In the genomic region with DNA sequence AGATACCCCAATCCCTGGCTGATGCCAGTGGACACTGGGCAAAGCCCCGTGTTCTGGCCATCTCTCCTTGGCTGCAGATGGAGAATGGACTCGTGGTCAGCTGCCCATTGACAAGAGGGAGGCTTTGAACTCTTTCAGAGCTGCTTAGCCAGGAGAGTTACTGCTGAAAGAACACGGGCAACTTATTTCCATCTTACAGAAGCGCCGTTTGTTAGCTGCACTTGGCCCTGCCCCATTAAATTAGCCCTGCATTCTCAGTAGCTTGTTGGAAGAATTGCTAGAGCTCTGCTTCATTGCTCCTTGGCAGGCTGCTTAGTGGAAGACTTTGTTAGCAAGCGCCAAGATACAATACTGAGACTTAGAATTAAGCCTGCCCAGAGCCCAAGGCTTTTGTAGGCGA, we compare ENCODE assay signal across 14 mouse cellular contexts.
DNase-seq lines count a peak whose midpoint lies in the region; ATAC-seq and TF ChIP-seq lines count a peak whose summit lies in the region.
"Had no signal": no experiment of that assay in that cellular context is flagged by ENCODE, and none has a peak within 500 bp of the region (broad histone marks: within the 10 kb centered on the region; RNA-seq: fewer than 3 reads in every experiment).

No protein-coding gene starts in this region.

- H3K9me3 ChIP-seq in midbrain, embryonic 15.5 days: no peaks in the 10 kb centered on the region
- no peaks in the 10 kb centered on the region for H3K9me3 ChIP-seq in midbrain, embryonic 10.5 days (replicated peaks)
- H3K9me3 ChIP-seq in midbrain, postnatal 0 days (ENCODE audit: low read length): no peaks in the 10 kb centered on the region

- no peaks in the 10 kb centered on the region for H3K4me1 ChIP-seq in midbrain, embryonic 15.5 days
- H3K4me1 ChIP-seq in midbrain, embryonic 10.5 days: peaks cover 7% of the 10 kb centered on the region
- no peaks in the 10 kb centered on the region for H3K4me1 ChIP-seq in midbrain, postnatal 0 days (ENCODE audit: insufficient read depth, low read length)

- no peak overlapping the region for H3K9ac ChIP-seq in midbrain, embryonic 15.5 days
- H3K9ac ChIP-seq in midbrain, postnatal 0 days (replicated peaks; ENCODE audit: low read length, poor library complexity, severe bottlenecking): no peak overlapping the region
- H3K9ac ChIP-seq: liver, postnatal 0 days had no signal

- H3K27ac ChIP-seq in midbrain, embryonic 15.5 days: no peak overlapping the region
- no peak overlapping the region for H3K27ac ChIP-seq in midbrain, embryonic 10.5 days (replicated peaks)
- H3K27ac ChIP-seq in midbrain, postnatal 0 days (ENCODE audit: low read depth, low read length): no peak overlapping the region

- no peaks in the 10 kb centered on the region for H3K36me3 ChIP-seq in midbrain, embryonic 15.5 days (replicated peaks)
- no peaks in the 10 kb centered on the region for H3K36me3 ChIP-seq in midbrain, embryonic 10.5 days
- H3K36me3 ChIP-seq in midbrain, postnatal 0 days (ENCODE audit: insufficient read depth, low read length): no peaks in the 10 kb centered on the region
- H3K36me3 ChIP-seq: G1E had no signal

- no peak overlapping the region for H3K4me2 ChIP-seq in midbrain, embryonic 15.5 days
- H3K4me2 ChIP-seq in midbrain, postnatal 0 days (ENCODE audit: low read depth, low read length, poor library complexity, severe bottlenecking): no peak overlapping the region

- 49% methylated on average over 7 of the region's 7 CpGs for WGBS in midbrain, embryonic 15.5 days
- 72% methylated on average over 7 of the region's 7 CpGs for WGBS in midbrain, embryonic 10.5 days
- WGBS in midbrain, postnatal 0 days: 58% methylated on average over 7 of the region's 7 CpGs

- TF ChIP-seq CTCF in midbrain, postnatal 0 days (IDR thresholded peaks at IDR 0.05): no peak

- peak; percentile 36 to 51 for DNase-seq in cerebellum, postnatal 10 days
- DNase-seq in midbrain, embryonic 10.5 days (ENCODE audit: low spot score): no peak
- peak; percentile 28 to 62 for DNase-seq in frontal cortex, postnatal 36 days (ENCODE audit: low spot score in 2 of 2)
- peak; percentile 79 for DNase-seq in midbrain, postnatal 0 days (ENCODE audit: low spot score)
- DNase-seq in spleen, postnatal 4 days (ENCODE audit: low spot score in 2 of 2): no peak
- no peak for DNase-seq in thymus, postnatal 10 days (ENCODE audit: low spot score in 2 of 2)
- DNase-seq: gastrocnemius, postnatal 10 days; kidney, adult 11 months; liver, postnatal 0 days; spleen, adult 18-20 months; thymus, adult 18-20 months had no signal

- H3K27me3 ChIP-seq in midbrain, embryonic 15.5 days (replicated peaks): no peaks in the 10 kb centered on the region
- H3K27me3 ChIP-seq in midbrain, embryonic 10.5 days (ENCODE audit: low read depth, poor library complexity, severe bottlenecking): no peaks in the 10 kb centered on the region
- no peaks in the 10 kb centered on the region; the same call in 1 of the 2 replicates for H3K27me3 ChIP-seq in midbrain, postnatal 0 days (ENCODE audit: insufficient read depth, low read length)

- no peak for ATAC-seq in cerebellum, adult (ENCODE audit: insufficient number of reproducible peaks, low FRiP score, low TSS enrichment)
- peak; percentile 51; the same call in 1 of the 2 replicates for ATAC-seq in midbrain, embryonic 15.5 days (replicated peaks)
- peak; percentile 49; the same call in 1 of the 2 replicates for ATAC-seq in midbrain, postnatal 0 days (ENCODE audit: low FRiP score)

- H3K4me3 ChIP-seq in midbrain, embryonic 15.5 days: no peak overlapping the region
- H3K4me3 ChIP-seq in midbrain, embryonic 10.5 days: no peak overlapping the region
- H3K4me3 ChIP-seq in midbrain, postnatal 0 days (ENCODE audit: low read depth, low read length): no peak overlapping the region

Comparison
In these comparisons a context has a peak if more than half of its experiments do, and no peak if none do; other contexts are left out.
1. DNase-seq: peak in cerebellum, postnatal 10 days (2 of 2), frontal cortex, postnatal 36 days (2 of 2) and midbrain, postnatal 0 days (single experiment); none in midbrain, embryonic 10.5 days (single experiment), spleen, postnatal 4 days (0 of 2) and thymus, postnatal 10 days (0 of 2).